Mouse (Mus musculus) hindbrain, embryonic 12.5 days (tissue): ENCODE results near the gene Actl6b. TPM values are rescaled to one million over a fixed set of nuclear protein-coding genes. Genes with fewer than 3 reads are reported as not detected.
"Not testable (repeated sequence)": the region's sequence is repeated elsewhere in the genome, so short reads cannot be mapped to it uniquely, and the experiment has no call there.

ENCODE experiments used
- ATAC-seq: fragments of 200-750 bp; cut with Nextera tagmentation; 2 replicates; pipeline ENCODE4 v1.8.0; 2017; ENCODE audit warnings: moderate TSS enrichment; ENCODE audit not compliant: low FRiP score
- H3K27ac ChIP-seq: fragments of 300-500 bp; sonication (generic); 2 replicates; pipeline ENCODE4 v1.5.1; 2016; ENCODE audit warnings: mild to moderate bottlenecking
- H3K27me3 ChIP-seq: fragments of 300-500 bp; sonication (generic); 2 replicates; pipeline ENCODE4 v1.6.1; 2016; ENCODE audit warnings: mild to moderate bottlenecking
- H3K36me3 ChIP-seq: fragments of 300-500 bp; sonication (generic); 2 replicates; pipeline ENCODE4 v1.6.1; 2016; ENCODE audit warnings: mild to moderate bottlenecking
- H3K4me1 ChIP-seq: fragments of 300-500 bp; sonication (generic); 2 replicates; pipeline ENCODE4 v1.6.1; 2016
- H3K4me2 ChIP-seq: fragments of 300-500 bp; sonication (generic); replicated peaks from 2 replicates; pipeline ENCODE4 v1.6.1; 2016; ENCODE audit warnings: mild to moderate bottlenecking
- H3K4me3 ChIP-seq: fragments of 300-500 bp; sonication (generic); 2 replicates; pipeline ENCODE4 v1.5.1; 2016; ENCODE audit warnings: mild to moderate bottlenecking
- H3K9ac ChIP-seq: fragments of 300-500 bp; sonication (generic); 2 replicates; pipeline ENCODE4 v1.6.1; 2016; ENCODE audit warnings: mild to moderate bottlenecking, moderate library complexity
- H3K9me3 ChIP-seq: fragments of 300-500 bp; sonication (generic); replicated peaks from 2 replicates; pipeline ENCODE4 v1.6.1; 2016; ENCODE audit warnings: mild to moderate bottlenecking
- WGBS: fragments of 180-500 bp; shearing (Covaris S2); methylation state at CpG from one replicate; pipeline ENCODE4 v1.1.7; 2016; 5-methylcytosine and 5-hydroxymethylcytosine counted together
- microRNA-seq: library from miRNA; unstranded; fragments of <30 nt; microRNA quantifications from one replicate; pipeline ENCODE4, GENCODE M21; 2017
- polyA plus RNA-seq: library from polyadenylated mRNA; unstranded; fragments of >200 nt; fragmentation: Nextera tagmentation; extraction: Ambion mirVana; gene quantifications from 2 replicates; pipeline ENCODE4 v1.2.1, GENCODE M21; 2016

Actl6b gene
- polyA plus RNA-seq, 1 experiment from 2014 or later: 103 TPM

DNA sequence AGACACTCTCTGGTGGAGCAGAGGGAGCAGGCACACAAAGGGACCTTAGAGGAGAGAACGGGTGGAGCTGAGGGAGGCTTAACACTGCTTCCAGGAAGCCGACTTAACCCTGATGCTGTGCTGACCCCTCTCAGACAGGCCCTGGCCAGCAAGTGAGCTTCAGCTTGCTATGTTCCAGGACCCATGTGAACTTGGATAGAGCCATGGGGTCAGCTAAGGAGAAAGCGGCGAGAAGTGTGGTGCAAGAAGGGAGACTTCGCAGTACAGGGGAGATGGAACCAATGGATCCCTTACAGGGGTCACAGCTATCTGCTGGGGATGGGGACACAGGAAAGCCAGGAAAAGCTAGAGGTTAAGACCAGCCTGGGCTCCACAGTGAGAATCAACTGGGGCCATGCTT lies 59.8 kb downstream of the Actl6b start:
- no peak for ATAC-seq
- peaks cover 10% of the 10 kb centered on the region for H3K27me3 ChIP-seq
- no peaks in the 10 kb centered on the region for H3K36me3 ChIP-seq
- no peak overlapping the region for H3K27ac ChIP-seq
- 60% methylated on average over 5 of the region's 5 CpGs for WGBS
- H3K4me2 ChIP-seq: no peak overlapping the region
- no peak overlapping the region for H3K4me3 ChIP-seq
- H3K9me3 ChIP-seq: no peaks in the 10 kb centered on the region
- peaks cover 38% of the 10 kb centered on the region for H3K4me1 ChIP-seq
- no peak overlapping the region; the same call in 1 of the 2 replicates for H3K9ac ChIP-seq

GRCm38 (mm10) chr5:137613550-137613949 lies 60.2 kb downstream of the Actl6b start, which contains the start of gene Pcolce:
Gene Pcolce (minus strand): TSS chr5:137613784.
- Histone ChIP-seq H3K9me3 (no peaks in the 10 kb centered on the region), H3K36me3 (no peaks in the 10 kb centered on the region), H3K4me1 (peaks cover 33% of the 10 kb centered on the region), H3K4me3 (no peak within 1 kb of the TSS), H3K27me3 (peaks cover 6% of the 10 kb centered on the region), H3K9ac (no peak within 1 kb of the TSS; the same call in 1 of the 2 replicates), H3K4me2 (no peak within 1 kb of the TSS), H3K27ac (no peak within 1 kb of the TSS)
- 58% methylated on average over 11 of the region's 11 CpGs for WGBS
- no peak for ATAC-seq

DNA sequence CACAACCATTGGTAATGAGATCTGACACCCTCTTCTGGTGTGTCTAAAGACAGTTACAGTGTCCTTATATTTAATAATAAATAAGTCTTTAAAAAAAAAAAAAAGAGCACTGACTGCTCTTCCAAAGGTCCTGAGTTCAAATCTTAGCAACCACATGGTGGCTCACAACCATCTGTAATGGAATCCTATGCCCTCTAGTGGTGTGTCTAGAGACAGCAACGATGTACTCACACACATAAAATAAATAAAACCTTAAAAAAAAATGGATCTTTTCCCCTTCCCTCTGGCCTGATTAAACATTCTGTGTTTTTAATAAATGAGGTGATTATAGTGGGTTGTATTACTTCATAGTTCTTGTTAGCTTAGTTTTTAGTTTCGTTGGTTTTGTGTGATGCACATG lies 61.6 kb downstream of the Actl6b start:
- ATAC-seq, H3K27ac ChIP-seq, H3K9ac ChIP-seq, H3K4me3 ChIP-seq, H3K4me2 ChIP-seq, H3K36me3 ChIP-seq, H3K9me3 ChIP-seq, H3K27me3 ChIP-seq: not testable (repeated sequence)
- H3K4me1 ChIP-seq: peaks cover 28% of the 10 kb centered on the region
- 88% methylated on average over 2 of the region's 2 CpGs for WGBS

- H3K27me3 ChIP-seq: no peaks in the 10 kb centered on the region
- H3K9me3 ChIP-seq: no peaks in the 10 kb centered on the region
- WGBS: 95% methylated on average over 7 of the region's 7 CpGs
- ATAC-seq: no peak
- H3K36me3 ChIP-seq: no peaks in the 10 kb centered on the region
- H3K4me2 ChIP-seq: no peak overlapping the region
- no peak overlapping the region for H3K4me3 ChIP-seq
- H3K27ac ChIP-seq: no peak overlapping the region
- H3K4me1 ChIP-seq: peaks cover 27% of the 10 kb centered on the region
- no peak overlapping the region for H3K9ac ChIP-seq
Measured at GRCm38 (mm10) chr5:137615347-137615746, 62.0 kb downstream of the Actl6b start.

Small RNAs within 50 kb of the gene (microRNA-seq; reads per million reads assigned to microRNA genes)
- 1.9 reads per million for gene Mir6418

Other genes with a start within 250 kb of the Actl6b start
- gene Srrt, start 245.8 kb upstream of the Actl6b start, polyA plus RNA-seq: 151 and 152 TPM in 2 replicates
- 40.0 and 40.7 TPM in 2 replicates for gene Trip6, start 239.1 kb upstream of the Actl6b start, polyA plus RNA-seq
- 21.9 and 23.6 TPM in 2 replicates for gene Slc12a9, start 219.9 kb upstream of the Actl6b start, polyA plus RNA-seq
- gene Ephb4, start 203.4 kb upstream of the Actl6b start, polyA plus RNA-seq: 40.9 and 45.0 TPM in 2 replicates
- gene Zan, start 76.5 kb upstream of the Actl6b start, polyA plus RNA-seq: 0.09 and 0.15 TPM in 2 replicates
- 60.7 and 61.3 TPM in 2 replicates for gene Pop7, start 51.0 kb upstream of the Actl6b start, polyA plus RNA-seq
- gene Gigyf1, start 35.0 kb upstream of the Actl6b start, polyA plus RNA-seq: 17.9 and 19.0 TPM in 2 replicates
- gene Epo, start 20.3 kb upstream of the Actl6b start, polyA plus RNA-seq: not detected in 2 replicates
- 466 and 467 TPM in 2 replicates for gene Gnb2, start 20.0 kb upstream of the Actl6b start, polyA plus RNA-seq
- 3.3 and 3.4 TPM in 2 replicates for gene Tfr2, start 16.3 kb downstream of the Actl6b start, polyA plus RNA-seq
- 38.7 and 40.0 TPM in 2 replicates for gene Mospd3, start 47.5 kb downstream of the Actl6b start, polyA plus RNA-seq
- gene Pcolce, start 60.3 kb downstream of the Actl6b start, polyA plus RNA-seq: 66.6 and 82.5 TPM in 2 replicates
- 0.23 and 0.25 TPM in 2 replicates for gene Fbxo24, start 75.5 kb downstream of the Actl6b start, polyA plus RNA-seq
- gene Lrch4, start 75.6 kb downstream of the Actl6b start, polyA plus RNA-seq: 32.4 and 34.3 TPM in 2 replicates
- 8.3 and 10.8 TPM in 2 replicates for gene Gm20605, start 75.7 kb downstream of the Actl6b start, polyA plus RNA-seq
- gene Sap25, start 87.8 kb downstream of the Actl6b start, polyA plus RNA-seq: 7.6 and 8.0 TPM in 2 replicates
- 0.10 and 0.22 TPM in 2 replicates for gene Irs3, start 92.2 kb downstream of the Actl6b start, polyA plus RNA-seq
- 21.2 and 22.4 TPM in 2 replicates for gene Agfg2, start 131.2 kb downstream of the Actl6b start, polyA plus RNA-seq
- gene Nyap1, start 188.1 kb downstream of the Actl6b start, polyA plus RNA-seq: 20.9 and 22.2 TPM in 2 replicates
- gene Tsc22d4, start 192.2 kb downstream of the Actl6b start, polyA plus RNA-seq: 81.8 and 82.9 TPM in 2 replicates
- gene Ppp1r35, start 225.3 kb downstream of the Actl6b start, polyA plus RNA-seq: 55.1 and 59.7 TPM in 2 replicates
- 11.0 and 14.8 TPM in 2 replicates for gene Mepce, start 234.1 kb downstream of the Actl6b start, polyA plus RNA-seq
- 19.5 and 20.1 TPM in 2 replicates for gene Zcwpw1, start 234.3 kb downstream of the Actl6b start, polyA plus RNA-seq